Mouse (Mus musculus) spleen, adult 2 months (tissue): Measurements from ENCODE around the gene Slc25a43. TPM values are rescaled to one million over a fixed set of nuclear protein-coding genes. Genes with fewer than 3 reads are reported as not detected.
A peak's percentile ranks its signal among the peaks of the same experiment; 100 is the strongest.

Experiments used
- DNase-seq, 2 experiments: peaks; one replicate each; pipeline versions ENCODE4 v3.0.0 to v3.0.0-alpha.2; 2012 to 2021; ENCODE audit warnings: low spot score in 2 of 2, low read depth in 1 of 2
- H3K27ac ChIP-seq: fragments of 200-500 bp; 2 replicates; pipeline ENCODE4 v1.5.1; 2012; ENCODE audit warnings: low read length, inconsistent platforms; ENCODE audit not compliant: insufficient read depth
- H3K27me3 ChIP-seq: fragments of 200-500 bp; 2 replicates; pipeline ENCODE4 v1.6.1; 2012; ENCODE audit warnings: mild to moderate bottlenecking, moderate library complexity, low read length, inconsistent platforms; ENCODE audit not compliant: control insufficient read depth, insufficient read depth
- H3K36me3 ChIP-seq: fragments of 200-500 bp; 2 replicates; pipeline ENCODE4 v1.6.1; 2012; ENCODE audit warnings: mild to moderate bottlenecking, low read length, inconsistent platforms; ENCODE audit not compliant: control insufficient read depth, insufficient read depth
- H3K4me1 ChIP-seq: fragments of 200-500 bp; 2 replicates; pipeline ENCODE4 v1.6.1; 2011; ENCODE audit warnings: inconsistent platforms; ENCODE audit not compliant: control insufficient read depth, insufficient read depth, insufficient read length
- H3K4me3 ChIP-seq: fragments of 200-500 bp; 2 replicates; pipeline ENCODE4 v1.5.1; 2011; ENCODE audit warnings: mild to moderate bottlenecking, inconsistent platforms; ENCODE audit not compliant: insufficient read depth, insufficient read length; ENCODE audit errors: extremely low read depth
- CTCF ChIP-seq: fragments of 200-500 bp; IDR thresholded peaks from 2 replicates; pipeline ENCODE4 v1.5.1; 2011; ENCODE audit warnings: mild to moderate bottlenecking, inconsistent platforms; ENCODE audit not compliant: insufficient read depth, insufficient read length, insufficient replicate concordance; ENCODE audit errors: extremely low read depth
- POLR2A ChIP-seq: fragments of 200-500 bp; IDR thresholded peaks from 2 replicates; pipeline ENCODE4 v1.6.1; 2011; ENCODE audit warnings: low read depth, low read length, inconsistent platforms
- WGBS: fragments of 180-500 bp; shearing (Covaris S2); methylation state at CpG from one replicate; pipeline ENCODE4 v1.1.7; 2018; 5-methylcytosine and 5-hydroxymethylcytosine counted together
- polyA plus RNA-seq: library from polyadenylated mRNA; depleted of rRNA; stranded (reverse); fragments of >200 nt; gene quantifications from 2 replicates; pipeline ENCODE4 v1.2.3, GENCODE M21; 2012

Slc25a43 gene
- polyA plus RNA-seq, 1 experiment: 1.2 TPM

DNA sequence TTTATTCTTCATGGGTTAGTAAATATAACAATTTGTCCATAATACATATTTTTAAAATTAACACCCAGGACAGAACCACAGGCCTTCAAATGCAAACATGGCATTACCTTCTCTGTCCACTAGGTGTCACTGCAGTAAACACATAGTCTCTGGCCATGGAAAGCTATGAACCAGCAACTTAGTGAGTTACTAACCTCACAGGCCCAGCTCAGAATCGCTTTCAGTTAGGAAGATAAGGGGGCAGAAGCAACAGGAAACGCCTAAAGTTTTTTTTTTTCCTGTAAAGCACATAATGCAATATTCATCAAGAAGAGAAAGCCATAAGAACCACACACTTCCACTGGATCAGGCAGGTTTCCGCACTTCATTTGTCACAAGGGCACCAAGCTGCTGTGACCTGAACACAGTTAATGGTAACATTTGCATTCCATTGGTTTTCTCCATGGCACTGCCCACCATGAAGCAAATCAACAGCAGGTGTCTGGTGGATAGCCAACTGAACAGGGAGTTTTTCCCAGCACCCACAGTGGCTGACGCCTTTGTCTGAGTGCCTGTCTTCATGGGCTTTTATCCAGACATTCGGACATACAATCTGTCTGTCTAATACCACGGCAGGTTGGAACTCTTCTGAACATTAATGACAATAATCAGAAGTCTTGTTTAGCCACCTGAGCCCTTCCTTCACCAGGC, 17.6 kb downstream of the Slc25a43 start:
- no peaks in the 10 kb centered on the region for H3K36me3 ChIP-seq
- 64% methylated on average over 6 of the region's 6 CpGs for WGBS
- H3K27me3 ChIP-seq: no peaks in the 10 kb centered on the region
- H3K27ac ChIP-seq: no peak overlapping the region
- no peak overlapping the region for H3K4me3 ChIP-seq
- DNase-seq: peak; percentile 21 to 34
- H3K4me1 ChIP-seq: peaks cover 5% of the 10 kb centered on the region; the same call in 1 of the 2 replicates
- no peak for TF ChIP-seq CTCF
- no peak for TF ChIP-seq POLR2A

DNA sequence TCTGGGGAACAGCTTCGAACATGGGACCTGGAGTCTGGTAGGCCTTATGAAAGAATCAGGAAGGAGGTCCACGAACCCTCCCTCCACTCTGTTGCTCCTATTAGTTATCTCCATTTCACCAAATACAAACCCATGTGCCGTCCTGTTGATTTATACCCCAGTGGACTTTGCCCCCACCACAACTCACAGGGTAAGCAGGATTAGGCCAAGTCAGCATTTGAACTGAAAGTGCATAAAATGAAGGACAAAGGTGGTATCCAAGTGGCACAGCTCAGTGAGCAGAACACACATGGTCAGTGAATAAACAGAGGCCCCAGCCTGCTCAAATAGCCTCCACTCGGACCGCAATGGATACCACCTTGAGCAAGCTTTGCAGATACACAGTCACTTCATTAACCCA, 18.8 kb downstream of the Slc25a43 start:
- Histone ChIP-seq H3K4me1 (peaks cover 5% of the 10 kb centered on the region; the same call in 1 of the 2 replicates), H3K4me3 (no peak overlapping the region), H3K27ac (no peak overlapping the region), H3K36me3 (no peaks in the 10 kb centered on the region), H3K27me3 (no peaks in the 10 kb centered on the region)
- no peak for DNase-seq
- TF ChIP-seq CTCF (no peak), POLR2A (no peak)
- WGBS: 81% methylated on average over 5 of the region's 5 CpGs

DNA sequence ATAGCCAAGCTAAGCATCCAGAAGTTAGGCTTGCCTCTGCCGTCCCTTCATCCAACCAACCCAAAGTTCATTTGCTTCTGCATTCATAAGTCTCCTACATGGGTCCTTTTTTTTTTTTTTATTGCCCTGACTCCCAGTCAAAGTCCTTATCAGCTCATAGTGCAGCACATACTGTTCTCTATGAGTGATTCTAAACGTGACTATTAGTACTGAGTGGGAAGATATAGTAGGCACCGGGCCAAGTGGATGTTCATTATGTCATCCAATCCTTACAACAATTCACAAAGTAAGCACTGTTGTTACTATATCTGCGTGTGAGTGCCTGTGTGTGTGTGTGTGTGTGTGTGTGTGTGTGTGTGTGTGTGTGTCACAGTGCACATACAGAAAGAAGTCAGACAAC, 19.4 kb downstream of the Slc25a43 start:
- 73% methylated on average over 4 of the region's 4 CpGs for WGBS

DNA sequence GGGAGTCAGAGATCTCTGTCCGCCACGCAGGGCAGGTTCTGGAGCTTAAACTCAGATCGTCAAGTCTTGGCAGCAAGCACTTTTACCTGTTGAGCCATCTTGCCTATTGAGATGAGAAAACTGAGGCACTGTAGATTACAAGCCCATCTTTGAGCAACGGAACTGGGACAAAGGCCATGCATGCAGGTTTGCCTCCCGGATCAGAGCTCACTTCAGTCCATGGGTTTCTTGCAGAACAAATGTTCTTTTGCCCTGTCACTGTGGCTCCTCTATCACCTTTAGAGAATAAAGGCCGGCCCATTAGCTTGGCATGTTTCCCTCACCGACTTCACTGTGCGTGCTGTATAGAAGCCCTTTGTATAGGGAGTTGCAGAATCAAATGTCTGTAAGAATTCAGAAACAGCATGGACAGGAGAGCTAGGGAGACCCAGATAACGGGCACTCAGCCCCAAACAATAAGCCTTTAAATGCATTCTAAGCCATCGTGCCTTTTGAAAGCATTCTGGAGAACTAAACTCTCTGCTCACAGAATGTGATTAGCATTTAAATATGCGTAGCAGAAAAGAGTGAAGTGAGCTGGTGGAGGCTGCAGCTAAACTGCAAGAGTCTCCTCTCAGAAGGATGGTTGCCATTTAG, 20.0 kb downstream of the Slc25a43 start:
- H3K27me3 ChIP-seq: no peaks in the 10 kb centered on the region
- peaks cover 3% of the 10 kb centered on the region; the same call in 1 of the 2 replicates for H3K4me1 ChIP-seq
- WGBS: 83% methylated on average over 11 of the region's 11 CpGs
- H3K36me3 ChIP-seq: no peaks in the 10 kb centered on the region
- H3K4me3 ChIP-seq: no peak overlapping the region
- TF ChIP-seq POLR2A: no peak
- no peak for TF ChIP-seq CTCF
- H3K27ac ChIP-seq: no peak overlapping the region
- no peak for DNase-seq

More for the DNA sequence above, 19.4 kb downstream of the Slc25a43 start:
- Histone ChIP-seq H3K4me1 (peaks cover 4% of the 10 kb centered on the region; the same call in 1 of the 2 replicates), H3K27me3 (no peaks in the 10 kb centered on the region), H3K27ac (no peak overlapping the region), H3K36me3 (no peaks in the 10 kb centered on the region), H3K4me3 (no peak overlapping the region)
- TF ChIP-seq POLR2A (no peak), CTCF (no peak)
- DNase-seq: no peak

DNA sequence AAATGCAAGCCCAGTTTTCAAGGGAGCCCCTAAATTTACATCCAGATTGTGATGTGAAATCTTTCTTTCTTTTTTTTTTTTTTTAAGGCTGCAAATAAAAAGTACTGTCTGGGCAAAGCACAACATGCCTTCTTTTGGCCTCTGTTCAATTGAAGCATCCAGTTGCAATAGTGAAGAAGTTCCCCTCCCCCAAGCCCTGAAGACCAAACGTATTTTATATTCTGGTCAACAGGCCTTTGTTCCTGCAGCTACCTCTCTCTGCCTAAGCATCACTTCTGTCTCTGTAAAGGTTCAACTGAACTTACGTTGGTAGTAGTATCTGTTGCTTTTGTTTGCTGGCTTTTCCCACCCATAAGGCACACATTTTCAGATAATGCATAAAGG, 20.5 kb downstream of the Slc25a43 start:
- no peaks in the 10 kb centered on the region for H3K27me3 ChIP-seq
- H3K4me3 ChIP-seq: no peak overlapping the region
- H3K4me1 ChIP-seq: no peaks in the 10 kb centered on the region
- no peaks in the 10 kb centered on the region for H3K36me3 ChIP-seq
- TF ChIP-seq CTCF (no peak), POLR2A (no peak)
- 70% methylated on average over 2 of the region's 2 CpGs for WGBS
- no peak overlapping the region for H3K27ac ChIP-seq
- DNase-seq: no peak

DNA sequence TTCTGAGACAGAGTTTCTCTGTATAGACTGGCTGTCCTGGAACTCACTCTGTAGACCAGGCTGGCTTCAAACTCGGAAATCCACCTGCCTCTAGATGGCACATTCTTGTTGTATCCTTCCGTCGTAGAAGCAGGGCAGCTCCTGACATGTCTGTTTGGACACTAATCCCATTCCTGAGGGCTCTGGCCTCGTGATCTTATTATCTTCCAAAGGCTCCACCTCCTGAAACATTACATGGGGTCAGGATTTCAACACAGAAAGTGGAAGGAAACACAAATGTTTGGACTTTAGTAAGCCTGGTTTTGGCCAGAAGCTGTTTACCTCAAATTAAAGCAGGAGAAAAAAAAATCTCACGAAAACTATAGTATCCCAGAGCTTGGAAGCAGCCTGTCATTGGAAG, 23.9 kb downstream of the Slc25a43 start:
- H3K27ac ChIP-seq: no peak overlapping the region
- 77% methylated on average over 5 of the region's 5 CpGs for WGBS
- DNase-seq: no peak
- H3K4me3 ChIP-seq: no peak overlapping the region
- H3K4me1 ChIP-seq: no peaks in the 10 kb centered on the region
- no peaks in the 10 kb centered on the region for H3K27me3 ChIP-seq
- no peak for TF ChIP-seq CTCF
- no peak for TF ChIP-seq POLR2A
- H3K36me3 ChIP-seq: no peaks in the 10 kb centered on the region

DNA sequence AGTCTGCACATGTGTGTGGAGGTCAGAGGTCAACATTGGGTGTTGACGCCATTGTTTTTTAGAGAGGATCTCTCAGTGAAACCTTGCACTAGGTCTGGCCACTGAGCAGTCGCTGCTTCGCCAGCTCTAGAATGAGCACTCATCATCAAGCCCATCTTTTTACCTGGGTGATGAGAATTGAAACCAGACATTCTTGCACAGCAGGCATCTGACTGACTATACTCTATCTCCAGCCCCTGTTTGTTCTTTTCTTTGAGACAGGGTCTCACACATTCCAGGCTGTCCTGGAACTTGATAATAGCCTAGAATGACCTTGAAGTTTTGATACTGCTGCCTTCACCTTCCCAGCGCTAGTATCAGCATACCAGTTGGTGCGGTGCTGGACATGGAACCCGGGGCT, 29.1 kb downstream of the Slc25a43 start:
- no peak for DNase-seq
- Histone ChIP-seq H3K4me1 (no peaks in the 10 kb centered on the region), H3K27me3 (no peaks in the 10 kb centered on the region), H3K36me3 (no peaks in the 10 kb centered on the region), H3K27ac (no peak overlapping the region), H3K4me3 (no peak overlapping the region)
- 82% methylated on average over 6 of the region's 6 CpGs for WGBS
- no peak for TF ChIP-seq POLR2A
- TF ChIP-seq CTCF: no peak
